Mouse (Mus musculus): ENCODE results near the gene Fam213b. TPM values are rescaled to one million over a fixed set of nuclear protein-coding genes. Genes with fewer than 3 reads are reported as not detected.

The Fam213b gene
- total and polyA plus RNA-seq, 2 experiments from 2014 or later: 72.4 to 76.2 TPM

DNA sequence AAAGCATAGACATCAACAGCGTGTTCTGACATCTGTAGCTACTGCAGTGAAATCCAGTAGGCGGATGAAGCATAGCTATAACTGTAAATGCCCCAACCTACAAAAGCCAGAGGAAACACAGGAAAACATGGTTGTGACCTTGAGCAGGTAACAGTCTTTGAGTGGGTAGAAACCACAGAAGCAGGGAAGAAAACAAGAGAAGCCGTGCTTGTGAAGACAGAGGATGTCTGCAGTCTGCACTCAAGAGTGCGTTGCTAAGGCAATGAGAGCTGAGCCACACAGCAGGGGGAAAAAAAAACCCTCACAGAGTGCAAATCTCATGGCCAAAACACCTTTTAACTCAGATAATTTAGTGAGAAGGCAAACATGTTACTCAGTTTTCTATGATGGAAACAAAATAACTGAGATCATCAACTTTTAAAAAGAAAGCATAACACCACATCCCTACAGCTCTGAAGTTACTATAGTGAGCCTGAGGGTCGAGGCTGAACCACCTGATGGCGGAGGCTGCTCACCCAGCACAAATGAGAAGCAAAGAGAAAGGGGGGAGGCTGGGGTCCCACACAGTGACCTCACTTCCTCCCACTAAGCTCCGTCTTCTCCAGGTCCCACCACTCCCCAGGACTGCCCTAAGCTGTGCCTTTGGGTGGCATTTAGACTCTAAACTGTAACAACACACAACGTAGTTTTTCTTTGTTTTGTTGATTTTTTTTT lies 37.8 kb upstream of the Fam213b start:
- Histone ChIP-seq H3K27ac (ENCODE audit: low read depth) (no peak overlapping the region; the same call in 1 of the 2 replicates), H3K27me3 (ENCODE audit: control insufficient read depth, insufficient read depth, low read length) (no peaks in the 10 kb centered on the region), H3K9me3 (replicated peaks; ENCODE audit: control insufficient read depth, low read length) (no peaks in the 10 kb centered on the region), H3K4me1 (ENCODE audit: control insufficient read depth, insufficient read depth) (no peaks in the 10 kb centered on the region), H3K4me3 (ENCODE audit: low read depth, low read length) (no peak overlapping the region), H3K9ac (replicated peaks; ENCODE audit: low read depth, low read length) (no peak overlapping the region), H3K4me2 (ENCODE audit: low read depth, low read length) (no peak overlapping the region), H3K36me3 (replicated peaks; ENCODE audit: control insufficient read depth, insufficient read depth, low read length) (no peaks in the 10 kb centered on the region)
- TF ChIP-seq CTCF (IDR thresholded peaks at IDR 0.05; ENCODE audit: low read depth) (no peak), EP300 (IDR thresholded peaks at IDR 0.05; ENCODE audit: low read depth) (no peak)
- no peak for DNase-seq (ENCODE audit: low spot score)
- WGBS: 57% methylated on average over 8 of the region's 8 CpGs
- no peak for ATAC-seq (ENCODE audit: insufficient read depth, low read depth)

GRCm38 (mm10) chr4:154935788-154936187 lies 36.9 kb upstream of the Fam213b start:
- Histone ChIP-seq H3K9me3 (replicated peaks; ENCODE audit: control insufficient read depth, low read length) (no peaks in the 10 kb centered on the region), H3K4me3 (ENCODE audit: low read depth, low read length) (no peak overlapping the region), H3K4me2 (ENCODE audit: low read depth, low read length) (no peak overlapping the region), H3K36me3 (replicated peaks; ENCODE audit: control insufficient read depth, insufficient read depth, low read length) (no peaks in the 10 kb centered on the region), H3K9ac (replicated peaks; ENCODE audit: low read depth, low read length) (no peak overlapping the region), H3K4me1 (ENCODE audit: control insufficient read depth, insufficient read depth) (no peaks in the 10 kb centered on the region), H3K27me3 (ENCODE audit: control insufficient read depth, insufficient read depth, low read length) (no peaks in the 10 kb centered on the region), H3K27ac (ENCODE audit: low read depth) (no peak overlapping the region)
- TF ChIP-seq CTCF (IDR thresholded peaks at IDR 0.05; ENCODE audit: low read depth) (no peak), EP300 (IDR thresholded peaks at IDR 0.05; ENCODE audit: low read depth) (no peak)
- WGBS: 73% methylated on average over 7 of the region's 7 CpGs
- no peak for DNase-seq (ENCODE audit: low spot score)
- no peak for ATAC-seq (ENCODE audit: insufficient read depth, low read depth)

- no peaks in the 10 kb centered on the region for H3K9me3 ChIP-seq (replicated peaks; ENCODE audit: control insufficient read depth, low read length)
- no peak for DNase-seq (ENCODE audit: low spot score)
- H3K9ac ChIP-seq (replicated peaks; ENCODE audit: low read depth, low read length): no peak overlapping the region
- no peak for ATAC-seq (ENCODE audit: insufficient read depth, low read depth)
- no peak overlapping the region for H3K27ac ChIP-seq (ENCODE audit: low read depth)
- H3K4me1 ChIP-seq (ENCODE audit: control insufficient read depth, insufficient read depth): no peaks in the 10 kb centered on the region
- no peak overlapping the region for H3K4me3 ChIP-seq (ENCODE audit: low read depth, low read length)
- no peaks in the 10 kb centered on the region for H3K27me3 ChIP-seq (ENCODE audit: control insufficient read depth, insufficient read depth, low read length)
- no peaks in the 10 kb centered on the region for H3K36me3 ChIP-seq (replicated peaks; ENCODE audit: control insufficient read depth, insufficient read depth, low read length)
- no peak for TF ChIP-seq CTCF (IDR thresholded peaks at IDR 0.05; ENCODE audit: low read depth)
- WGBS: 78% methylated on average over 2 of the region's 2 CpGs
- H3K4me2 ChIP-seq (ENCODE audit: low read depth, low read length): no peak overlapping the region
Measured at GRCm38 (mm10) chr4:154934800-154935199, 35.9 kb upstream of the Fam213b start.

- H3K27me3 ChIP-seq (ENCODE audit: control insufficient read depth, insufficient read depth, low read length): no peaks in the 10 kb centered on the region
- H3K4me3 ChIP-seq (ENCODE audit: low read depth, low read length): no peak overlapping the region
- 38% methylated on average over 13 of the region's 13 CpGs for WGBS
- DNase-seq (ENCODE audit: low spot score) (no peak), ATAC-seq (ENCODE audit: insufficient read depth, low read depth) (0 out of 2 replicates have a peak, but pooled peaks have one; percentile 20)
- no peak overlapping the region for H3K9ac ChIP-seq (replicated peaks; ENCODE audit: low read depth, low read length)
- no peaks in the 10 kb centered on the region for H3K9me3 ChIP-seq (replicated peaks; ENCODE audit: control insufficient read depth, low read length)
- H3K4me1 ChIP-seq (ENCODE audit: control insufficient read depth, insufficient read depth): peaks cover 4% of the 10 kb centered on the region
- H3K4me2 ChIP-seq (ENCODE audit: low read depth, low read length): no peak overlapping the region
- H3K36me3 ChIP-seq (replicated peaks; ENCODE audit: control insufficient read depth, insufficient read depth, low read length): no peaks in the 10 kb centered on the region
- no peak overlapping the region for H3K27ac ChIP-seq (ENCODE audit: low read depth)
- TF ChIP-seq EP300 (IDR thresholded peaks at IDR 0.05; ENCODE audit: low read depth) (no peak), CTCF (IDR thresholded peaks at IDR 0.05; ENCODE audit: low read depth) (no peak)
Measured at GRCm38 (mm10) chr4:154933306-154933907, 34.5 kb upstream of the Fam213b start.

- 73% methylated on average over 12 of the region's 12 CpGs for WGBS
- no peak overlapping the region for H3K9ac ChIP-seq (replicated peaks; ENCODE audit: low read depth, low read length)
- no peak overlapping the region for H3K27ac ChIP-seq (ENCODE audit: low read depth)
- no peak for DNase-seq (ENCODE audit: low spot score)
- H3K9me3 ChIP-seq (replicated peaks; ENCODE audit: control insufficient read depth, low read length): no peaks in the 10 kb centered on the region
- H3K4me3 ChIP-seq (ENCODE audit: low read depth, low read length): no peak overlapping the region
- H3K4me2 ChIP-seq (ENCODE audit: low read depth, low read length): no peak overlapping the region
- H3K27me3 ChIP-seq (ENCODE audit: control insufficient read depth, insufficient read depth, low read length): no peaks in the 10 kb centered on the region
- peaks cover 7% of the 10 kb centered on the region for H3K4me1 ChIP-seq (ENCODE audit: control insufficient read depth, insufficient read depth)
- ATAC-seq (ENCODE audit: insufficient read depth, low read depth): no peak
- H3K36me3 ChIP-seq (replicated peaks; ENCODE audit: control insufficient read depth, insufficient read depth, low read length): no peaks in the 10 kb centered on the region
- TF ChIP-seq CTCF (IDR thresholded peaks at IDR 0.05; ENCODE audit: low read depth): no peak
- no peak for TF ChIP-seq EP300 (IDR thresholded peaks at IDR 0.05; ENCODE audit: low read depth)
Measured at GRCm38 (mm10) chr4:154929088-154929660, 30.2 kb upstream of the Fam213b start.

All from heart, postnatal 0 days (tissue).